Mouse (Mus musculus) c-Kit-negative CD71-positive TER-119-positive erythroid progenitor cells, embryonic 14.5 days (primary cell): ENCODE measurements around the gene Ankrd6.

Experiments
- DNase-seq: peaks from one replicate; pipeline ENCODE4 v3.0.0-alpha.2; 2013; ENCODE audit warnings: low read depth, low spot score

Gene Ankrd6

GRCm38 (mm10) chr4:32789020-32789419, 161.6 kb downstream of the Ankrd6 start:
- DNase-seq: no peak

GRCm38 (mm10) chr4:32787110-32787509, 163.5 kb downstream of the Ankrd6 start:
- DNase-seq: no peak

- no peak for DNase-seq
Measured at GRCm38 (mm10) chr4:32779996-32780395, 170.6 kb downstream of the Ankrd6 start.

- no peak for DNase-seq
Measured at GRCm38 (mm10) chr4:32770284-32770810, 180.3 kb downstream of the Ankrd6 start.

- DNase-seq: no peak
Measured at GRCm38 (mm10) chr4:32768046-32768445, 182.6 kb downstream of the Ankrd6 start.

- no peak for DNase-seq
Measured at GRCm38 (mm10) chr4:32767471-32767870, 183.2 kb downstream of the Ankrd6 start.

GRCm38 (mm10) chr4:32757430-32757829, 193.2 kb downstream of the Ankrd6 start:
- no peak for DNase-seq
